9 mouse cellular contexts compared by ENCODE assay signal in the genomic region with DNA sequence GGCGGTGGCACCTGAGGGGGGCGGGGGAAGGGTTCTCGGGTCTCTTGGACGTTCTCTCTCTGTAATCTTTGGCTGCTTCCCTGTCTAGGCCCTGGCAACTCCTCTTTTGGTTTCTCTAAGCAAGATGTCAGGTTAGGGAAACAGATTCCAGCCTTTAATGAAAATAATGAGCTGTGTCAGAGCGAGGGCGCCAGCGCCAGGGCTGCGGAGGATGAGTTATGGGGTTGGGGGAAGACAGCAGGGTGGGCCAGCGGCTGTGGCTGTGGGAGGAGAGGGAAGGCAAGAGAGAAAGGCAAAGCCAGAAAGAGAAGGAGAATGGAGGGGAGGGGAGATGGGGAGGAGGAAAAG.
A peak's percentile ranks its signal among the peaks of the same experiment; 100 is the strongest.
DNase-seq lines count a peak whose midpoint lies in the region; ATAC-seq and TF ChIP-seq lines count a peak whose summit lies in the region.
"Had no signal": no experiment of that assay in that cellular context is flagged by ENCODE, and none has a peak within 500 bp of the region (broad histone marks: within the 10 kb centered on the region; RNA-seq: fewer than 3 reads in every experiment).

No protein-coding gene starts in this region.

- TF ChIP-seq CTCF in left cerebral cortex, adult 2 months (IDR thresholded peaks at IDR 0.05) = no peak

- TF ChIP-seq POLR2A in limb, embryonic 14.5 days (IDR thresholded peaks at IDR 0.05; ENCODE audit: borderline replicate concordance, extremely low read depth, insufficient read depth, insufficient read length) = no peak

- no peak overlapping the region for H3K4me3 ChIP-seq in left cerebral cortex, adult 2 months
- peak overlapping the region; percentile 39 for H3K4me3 ChIP-seq in heart, embryonic 15.5 days
- no peak overlapping the region; the same call in 1 of the 2 replicates for H3K4me3 ChIP-seq in limb, embryonic 14.5 days (replicated peaks; ENCODE audit: low read length)
- no peak overlapping the region for H3K4me3 ChIP-seq in midbrain, embryonic 14.5 days (replicated peaks; ENCODE audit: low read depth, low read length)

- H3K27ac ChIP-seq in left cerebral cortex, adult 2 months = peak overlapping the region; percentile 87
- H3K27ac ChIP-seq in heart, embryonic 15.5 days = peak overlapping the region; percentile 63
- H3K27ac ChIP-seq in limb, embryonic 14.5 days (replicated peaks; ENCODE audit: low read depth, low read length) = no peak overlapping the region; the same call in 1 of the 2 replicates
- peak overlapping the region; percentile 63 for H3K27ac ChIP-seq in midbrain, embryonic 14.5 days (replicated peaks; ENCODE audit: low read depth, low read length)

- WGBS in heart, embryonic 15.5 days = 20% methylated on average over 9 of the region's 9 CpGs
- 15% methylated on average over 9 of the region's 9 CpGs for WGBS in limb, embryonic 14.5 days
- WGBS in midbrain, embryonic 14.5 days = 20% methylated on average over 9 of the region's 9 CpGs

- peaks cover 19% of the 10 kb centered on the region for H3K27me3 ChIP-seq in heart, embryonic 15.5 days
- no peaks in the 10 kb centered on the region for H3K27me3 ChIP-seq in limb, embryonic 14.5 days (ENCODE audit: control insufficient read depth, insufficient read depth, low read length)
- no peaks in the 10 kb centered on the region for H3K27me3 ChIP-seq in midbrain, embryonic 14.5 days (ENCODE audit: control insufficient read depth, insufficient read depth, low read length)
- H3K27me3 ChIP-seq: Patski had no signal

- DNase-seq in left cerebral cortex, adult 2 months (ENCODE audit: extremely low spot score in 1 of 2, low spot score in 2 of 2) = no peak
- DNase-seq in left cerebral cortex, postnatal 10 days (ENCODE audit: extremely low spot score in 1 of 2, low spot score in 2 of 2) = no peak
- DNase-seq in limb, embryonic 14.5 days (ENCODE audit: low spot score) = no peak
- DNase-seq in midbrain, embryonic 14.5 days = peak; percentile 39
- no peak for DNase-seq in spleen, postnatal 36 days (ENCODE audit: low spot score in 2 of 2)
- DNase-seq in T-cell, adult 2 months (ENCODE audit: low spot score) = no peak
- no peak for DNase-seq in adrenal gland, adult (ENCODE audit: inconsistent age in 2 of 2, low spot score in 1 of 2)

- H3K4me1 ChIP-seq in heart, embryonic 15.5 days (replicated peaks) = peaks cover 24% of the 10 kb centered on the region
- H3K4me1 ChIP-seq in limb, embryonic 14.5 days (ENCODE audit: control insufficient read depth, insufficient read depth, low read length) = peaks cover 19% of the 10 kb centered on the region
- H3K4me1 ChIP-seq in midbrain, embryonic 14.5 days (ENCODE audit: control insufficient read depth, insufficient read depth, low read length) = peaks cover 14% of the 10 kb centered on the region

- no peaks in the 10 kb centered on the region for H3K9me3 ChIP-seq in heart, embryonic 15.5 days (replicated peaks)
- no peaks in the 10 kb centered on the region for H3K9me3 ChIP-seq in limb, embryonic 14.5 days (ENCODE audit: control insufficient read depth, low read length)
- H3K9me3 ChIP-seq in midbrain, embryonic 14.5 days (ENCODE audit: control insufficient read depth, low read length) = no peaks in the 10 kb centered on the region

- H3K36me3 ChIP-seq in heart, embryonic 15.5 days = no peaks in the 10 kb centered on the region
- H3K36me3 ChIP-seq in limb, embryonic 14.5 days (ENCODE audit: control insufficient read depth, insufficient read depth, low read length) = no peaks in the 10 kb centered on the region
- no peaks in the 10 kb centered on the region for H3K36me3 ChIP-seq in midbrain, embryonic 14.5 days (ENCODE audit: control insufficient read depth, insufficient read depth, low read length)

- peak overlapping the region; percentile 60 for H3K4me2 ChIP-seq in heart, embryonic 15.5 days
- H3K4me2 ChIP-seq in limb, embryonic 14.5 days (replicated peaks; ENCODE audit: low read depth, low read length, severe bottlenecking) = peak overlapping the region; percentile 37
- peak overlapping the region; percentile 1; the same call in 1 of the 2 replicates for H3K4me2 ChIP-seq in midbrain, embryonic 14.5 days (ENCODE audit: low read length)

- intact Hi-C loops in left cerebral cortex, adult 2 months (cut with DNase I) = no loop called here
- intact Hi-C loops in left cerebral cortex, postnatal 10 days (cut with DNase I) = no loop called here

- no peak overlapping the region for H3K9ac ChIP-seq in heart, embryonic 15.5 days
- no peak overlapping the region for H3K9ac ChIP-seq in limb, embryonic 14.5 days (ENCODE audit: low read depth, low read length, severe bottlenecking)
- peak overlapping the region; percentile 24; the same call in 1 of the 2 replicates for H3K9ac ChIP-seq in midbrain, embryonic 14.5 days (replicated peaks; ENCODE audit: low read length)

- ATAC-seq in heart, embryonic 15.5 days (replicated peaks; ENCODE audit: insufficient number of reproducible peaks, insufficient read depth, low FRiP score, low read depth) = 0 out of 2 replicates have a peak, but pooled peaks have one; percentile 32
- no peak for ATAC-seq in limb, embryonic 14.5 days (ENCODE audit: low FRiP score, low read depth)
- ATAC-seq in midbrain, embryonic 14.5 days (ENCODE audit: low FRiP score, low TSS enrichment) = no peak
- ATAC-seq: Patski had no signal

Comparison
In these comparisons a context has a peak if more than half of its experiments do, and no peak if none do; other contexts are left out.
1. H3K4me2 ChIP-seq: peak in every context shown above with its lines; median percentile 60 in heart, embryonic 15.5 days; 37 in limb, embryonic 14.5 days; 1 in midbrain, embryonic 14.5 days.